Mouse (Mus musculus) C2C12 (cell line): ENCODE measurements at regions not wholly inside any gene's neighbourhood (a gene's known extent, or its start where the extent isn't known, plus 50 kb on each side); places are given as distances from the start of the nearest gene placed in this dataset.

Experiments used
- H3K27me3 ChIP-seq: one replicate; pipeline ENCODE4 v1.6.1; 2011; ENCODE audit not compliant: control insufficient read depth, insufficient read depth, insufficient read length
- H3K36me3 ChIP-seq: one replicate; pipeline ENCODE4 v1.6.1; 2011; ENCODE audit not compliant: control insufficient read depth, insufficient read depth
- H3K4me3 ChIP-seq: one replicate; pipeline ENCODE4 v1.5.1; 2011; ENCODE audit warnings: mild to moderate bottlenecking, control low read depth; ENCODE audit not compliant: poor library complexity, insufficient read depth, severe bottlenecking
- H3K79me2 ChIP-seq: one replicate; pipeline ENCODE4 v1.6.1; 2011; ENCODE audit not compliant: control insufficient read depth, insufficient read depth
- H3K79me3 ChIP-seq: one replicate; pipeline ENCODE4 v1.6.1; 2011; ENCODE audit warnings: low read depth, control low read depth
- H3ac ChIP-seq: one replicate; pipeline ENCODE3; 2011; ENCODE audit warnings: low read depth; ENCODE audit not compliant: control insufficient read depth, insufficient read length
- CEBPB ChIP-seq: IDR thresholded peaks from one replicate; pipeline ENCODE4 v1.6.1; 2011; ENCODE audit warnings: low read depth, mild to moderate bottlenecking, control low read depth, moderate library complexity
- CTCF ChIP-seq: IDR thresholded peaks from one replicate; pipeline ENCODE4 v1.5.1; 2011; ENCODE audit not compliant: control insufficient read depth, insufficient read depth, insufficient read length
- FOSL1 ChIP-seq: IDR thresholded peaks from one replicate; pipeline ENCODE4 v1.8.0; 2011; ENCODE audit warnings: mild to moderate bottlenecking, low read length; ENCODE audit not compliant: poor library complexity, insufficient read depth, severe bottlenecking
- MAX ChIP-seq: IDR thresholded peaks from one replicate; pipeline ENCODE4 v1.6.1; 2011; ENCODE audit warnings: mild to moderate bottlenecking, control low read depth
- MYOD1 ChIP-seq: IDR thresholded peaks from one replicate; pipeline ENCODE4 v1.6.1; 2011; ENCODE audit warnings: low read depth; ENCODE audit not compliant: control insufficient read depth, insufficient read length
- MYOG ChIP-seq: IDR thresholded peaks from one replicate; pipeline ENCODE4 v1.6.1; 2011; ENCODE audit not compliant: control insufficient read depth, insufficient read length; ENCODE audit errors: extremely low read depth
- USF1 ChIP-seq: IDR thresholded peaks from one replicate; pipeline ENCODE4 v1.6.1; 2011; ENCODE audit warnings: low read depth, mild to moderate bottlenecking, control low read depth, moderate library complexity

GRCm38 (mm10) chr3:149845826-149846486, 855.6 kb upstream of the Adgrl2 start:
- no peaks in the 10 kb centered on the region for H3K36me3 ChIP-seq
- no peaks in the 10 kb centered on the region for H3K79me2 ChIP-seq
- TF ChIP-seq MYOD1 (no peak), CEBPB (no peak), FOSL1 (no peak), MAX (no peak), USF1 (no peak), CTCF (no peak), MYOG (no peak)
- no peak overlapping the region for H3K4me3 ChIP-seq
- no peaks in the 10 kb centered on the region for H3K79me3 ChIP-seq
- H3ac ChIP-seq = no peak overlapping the region
- no peaks in the 10 kb centered on the region for H3K27me3 ChIP-seq

GRCm38 (mm10) chr3:149845083-149845825, 854.9 kb upstream of the Adgrl2 start:
- Histone ChIP-seq H3K79me3 (no peaks in the 10 kb centered on the region), H3K79me2 (no peaks in the 10 kb centered on the region), H3K27me3 (no peaks in the 10 kb centered on the region), H3K36me3 (no peaks in the 10 kb centered on the region), H3K4me3 (no peak overlapping the region), H3ac (no peak overlapping the region)
- no peak for TF ChIP-seq MYOG
- TF ChIP-seq FOSL1 = no peak
- TF ChIP-seq USF1 = no peak
- no peak for TF ChIP-seq CTCF
- no peak for TF ChIP-seq MAX
- TF ChIP-seq CEBPB = no peak
- TF ChIP-seq MYOD1 = no peak

- no peaks in the 10 kb centered on the region for H3K79me3 ChIP-seq
- no peaks in the 10 kb centered on the region for H3K27me3 ChIP-seq
- H3K36me3 ChIP-seq = no peaks in the 10 kb centered on the region
- no peak overlapping the region for H3ac ChIP-seq
- no peak overlapping the region for H3K4me3 ChIP-seq
- TF ChIP-seq MYOG (no peak), USF1 (no peak), CTCF (no peak), CEBPB (no peak), MYOD1 (no peak), FOSL1 (no peak), MAX (no peak)
- H3K79me2 ChIP-seq = no peaks in the 10 kb centered on the region
These were observed 847.6 kb upstream of the Adgrl2 start for GRCm38 (mm10) chr3:149837921-149838320.

- Histone ChIP-seq H3K27me3 (no peaks in the 10 kb centered on the region), H3K79me2 (no peaks in the 10 kb centered on the region), H3K4me3 (no peak overlapping the region), H3K36me3 (no peaks in the 10 kb centered on the region), H3K79me3 (no peaks in the 10 kb centered on the region), H3ac (no peak overlapping the region)
- TF ChIP-seq USF1 (no peak), MAX (no peak), MYOG (no peak), CEBPB (no peak), FOSL1 (no peak), MYOD1 (no peak), CTCF (no peak)
These were observed 846.3 kb upstream of the Adgrl2 start for GRCm38 (mm10) chr3:149836467-149837233.

- Histone ChIP-seq H3K4me3 (no peak overlapping the region), H3K27me3 (no peaks in the 10 kb centered on the region), H3K79me2 (no peaks in the 10 kb centered on the region), H3K36me3 (no peaks in the 10 kb centered on the region), H3ac (no peak overlapping the region), H3K79me3 (no peaks in the 10 kb centered on the region)
- no peak for TF ChIP-seq MYOD1
- no peak for TF ChIP-seq MYOG
- TF ChIP-seq CEBPB = no peak
- no peak for TF ChIP-seq FOSL1
- no peak for TF ChIP-seq MAX
- no peak for TF ChIP-seq CTCF
- no peak for TF ChIP-seq USF1
These were observed 836.8 kb upstream of the Adgrl2 start for GRCm38 (mm10) chr3:149827181-149827580.
